Mouse (Mus musculus) naive thymus-derived CD4-positive, alpha-beta T cell, adult 2 months (primary cell): Measurements from ENCODE around the gene Mepe.

ENCODE experiments used
- DNase-seq: peaks from one replicate; pipeline ENCODE4 v3.0.0-alpha.2; 2011; ENCODE audit warnings: low read depth

Gene Mepe

GRCm38 (mm10) chr5:104325029-104325428 lies at the start of gene Mepe:
Mepe (plus strand) TSS chr5:104325329.
- DNase-seq = no peak

GRCm38 (mm10) chr5:104294201-104294600 lies 30.9 kb upstream of the Mepe start:
- DNase-seq = no peak

- no peak for DNase-seq
Observed at GRCm38 (mm10) chr5:104298994-104299393, 26.1 kb upstream of the Mepe start, which contains the start of gene Ibsp. Ibsp (plus strand) TSS chr5:104299171.

- no peak for DNase-seq
Observed at GRCm38 (mm10) chr5:104314073-104314472, 11.1 kb upstream of the Mepe start.

GRCm38 (mm10) chr5:104326884-104327283 lies 1.8 kb downstream of the Mepe start:
- no peak for DNase-seq

- DNase-seq = no peak
Observed at GRCm38 (mm10) chr5:104327389-104327788, 2.3 kb downstream of the Mepe start.

GRCm38 (mm10) chr5:104327876-104328275 lies 2.7 kb downstream of the Mepe start:
- no peak for DNase-seq

- no peak for DNase-seq
Observed at GRCm38 (mm10) chr5:104328317-104328850, 3.3 kb downstream of the Mepe start.

GRCm38 (mm10) chr5:104329381-104329780 lies 4.3 kb downstream of the Mepe start:
- DNase-seq = no peak

- no peak for DNase-seq
Observed at GRCm38 (mm10) chr5:104330088-104330487, 5.0 kb downstream of the Mepe start.

GRCm38 (mm10) chr5:104332296-104332695 lies 7.2 kb downstream of the Mepe start:
- no peak for DNase-seq

GRCm38 (mm10) chr5:104333231-104333640 lies 8.1 kb downstream of the Mepe start:
- DNase-seq = peak; percentile 4

GRCm38 (mm10) chr5:104333643-104334042 lies 8.5 kb downstream of the Mepe start:
- DNase-seq = no peak

GRCm38 (mm10) chr5:104334516-104334915 lies 9.4 kb downstream of the Mepe start:
- no peak for DNase-seq

GRCm38 (mm10) chr5:104335962-104336361 lies 10.8 kb downstream of the Mepe start:
- DNase-seq = no peak

- no peak for DNase-seq
Observed at GRCm38 (mm10) chr5:104337491-104337890, 12.4 kb downstream of the Mepe start.

GRCm38 (mm10) chr5:104339009-104339408 lies 13.9 kb downstream of the Mepe start:
- DNase-seq = no peak

GRCm38 (mm10) chr5:104339706-104340512 lies 14.8 kb downstream of the Mepe start:
- DNase-seq = no peak

GRCm38 (mm10) chr5:104340513-104340829 lies 15.3 kb downstream of the Mepe start:
- DNase-seq = no peak

GRCm38 (mm10) chr5:104342881-104343280 lies 17.8 kb downstream of the Mepe start:
- no peak for DNase-seq

GRCm38 (mm10) chr5:104344526-104345240 lies 19.6 kb downstream of the Mepe start:
- no peak for DNase-seq

- no peak for DNase-seq
Observed at GRCm38 (mm10) chr5:104345241-104345630, 20.1 kb downstream of the Mepe start.

GRCm38 (mm10) chr5:104351041-104351440 lies 25.9 kb downstream of the Mepe start:
- no peak for DNase-seq
